ENCODE assay signal across 8 mouse cellular contexts in the genomic region with DNA sequence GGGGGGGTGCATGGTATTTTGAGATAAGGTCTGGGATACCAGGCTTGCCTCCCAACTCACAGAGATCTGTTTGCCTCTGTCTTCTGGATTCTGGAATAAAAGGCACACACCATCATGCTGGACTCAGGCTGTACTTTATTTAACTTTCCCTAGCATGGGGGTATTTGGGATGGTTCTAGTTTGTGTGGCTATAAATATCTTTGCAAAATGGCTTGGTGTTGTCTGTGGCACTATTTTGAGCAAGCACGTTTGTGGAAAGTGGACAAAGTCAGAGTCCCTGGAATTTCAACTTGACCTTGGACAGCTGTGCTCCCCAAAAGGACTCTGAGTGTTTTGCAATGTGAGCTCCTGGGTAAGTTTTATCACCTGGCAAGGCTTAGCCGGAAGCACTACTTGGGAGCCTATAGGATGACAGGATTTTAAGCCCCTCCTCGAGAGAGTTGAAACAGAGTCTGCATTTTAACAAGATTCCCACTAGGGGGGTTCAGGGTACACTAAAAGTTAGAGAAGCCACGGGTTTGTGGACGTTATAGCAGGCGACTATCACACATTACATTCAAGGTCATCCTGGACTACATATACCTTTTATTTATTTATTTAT. TPM values are rescaled to one million over a fixed set of nuclear protein-coding genes. Genes with fewer than 3 reads are reported as not detected.
DNase-seq lines count a peak whose midpoint lies in the region; ATAC-seq and TF ChIP-seq lines count a peak whose summit lies in the region.

No protein-coding gene starts in this region.

- no peak overlapping the region for H3K4me3 ChIP-seq in gastrocnemius, adult 2 months
- no peak overlapping the region for H3K4me3 ChIP-seq in heart, embryonic 12.5 days
- no peak overlapping the region for H3K4me3 ChIP-seq in liver, embryonic 13.5 days (replicated peaks)
- no peak overlapping the region for H3K4me3 ChIP-seq in forebrain, embryonic 11.5 days (ENCODE audit: low read depth, low read length)

- ATAC-seq in heart, embryonic 12.5 days (ENCODE audit: insufficient number of reproducible peaks, low FRiP score) = peak; percentile 77
- ATAC-seq in liver, embryonic 13.5 days (ENCODE audit: low read depth) = peak; percentile 79
- no peak for ATAC-seq in forebrain, embryonic 11.5 days (replicated peaks; ENCODE audit: low FRiP score)

- H3K9me3 ChIP-seq in heart, embryonic 12.5 days (replicated peaks) = no peaks in the 10 kb centered on the region
- H3K9me3 ChIP-seq in liver, embryonic 13.5 days (replicated peaks) = no peaks in the 10 kb centered on the region
- no peaks in the 10 kb centered on the region for H3K9me3 ChIP-seq in forebrain, embryonic 11.5 days (ENCODE audit: control insufficient read depth, low read length)

- DNase-seq in gastrocnemius, adult 2 months = no peak
- no peak for DNase-seq in gastrocnemius, postnatal 4 days (ENCODE audit: low spot score in 2 of 2)
- peak; percentile 87 for DNase-seq in MEL-GATA-1-ER (ENCODE audit: extremely low read depth, low read depth)
- DNase-seq in liver, embryonic 13.5 days = peak; percentile 47
- DNase-seq in Muller cell, postnatal 12 days (ENCODE audit: inconsistent ontology term) = no peak
- DNase-seq in cerebellum, adult 8-10 months = no peak
- DNase-seq in forebrain, embryonic 11.5 days (ENCODE audit: low spot score) = no peak

- TF ChIP-seq CTCF in gastrocnemius, adult 2 months (IDR thresholded peaks at IDR 0.05) = peak; percentile 45

- no peaks in the 10 kb centered on the region for H3K27me3 ChIP-seq in heart, embryonic 12.5 days (replicated peaks)
- no peaks in the 10 kb centered on the region for H3K27me3 ChIP-seq in liver, embryonic 13.5 days
- H3K27me3 ChIP-seq in forebrain, embryonic 11.5 days (ENCODE audit: control insufficient read depth, insufficient read depth, low read length) = no peaks in the 10 kb centered on the region

- peak overlapping the region; percentile 5; the same call in 1 of the 2 replicates for H3K4me2 ChIP-seq in heart, embryonic 12.5 days
- no peak overlapping the region for H3K4me2 ChIP-seq in liver, embryonic 13.5 days
- H3K4me2 ChIP-seq in forebrain, embryonic 11.5 days (ENCODE audit: low read depth, low read length, severe bottlenecking) = no peak overlapping the region

- intact Hi-C loops in gastrocnemius, adult 2 months (cut with DNase I) = no loop called here

- peak overlapping the region; percentile 72 for H3K27ac ChIP-seq in gastrocnemius, adult 2 months
- peak overlapping the region; percentile 76 for H3K27ac ChIP-seq in heart, embryonic 12.5 days (ENCODE audit: poor library complexity, severe bottlenecking)
- peak overlapping the region; percentile 1; the same call in 1 of the 2 replicates for H3K27ac ChIP-seq in liver, embryonic 13.5 days
- H3K27ac ChIP-seq in forebrain, embryonic 11.5 days (ENCODE audit: low read depth, low read length) = no peak overlapping the region

- H3K9ac ChIP-seq in heart, embryonic 12.5 days = no peak overlapping the region
- no peak overlapping the region for H3K9ac ChIP-seq in liver, embryonic 13.5 days
- no peak overlapping the region for H3K9ac ChIP-seq in forebrain, embryonic 11.5 days (ENCODE audit: low read length)

- WGBS in heart, embryonic 12.5 days = 14% methylated on average over 6 of the region's 6 CpGs
- WGBS in liver, embryonic 13.5 days (ENCODE audit: insufficient replicate concordance) = 14% methylated on average over 6 of the region's 6 CpGs
- 29% methylated on average over 6 of the region's 6 CpGs for WGBS in forebrain, embryonic 11.5 days

- no peaks in the 10 kb centered on the region for H3K36me3 ChIP-seq in heart, embryonic 12.5 days
- no peaks in the 10 kb centered on the region for H3K36me3 ChIP-seq in liver, embryonic 13.5 days
- H3K36me3 ChIP-seq in forebrain, embryonic 11.5 days (ENCODE audit: control insufficient read depth, insufficient read depth, low read length) = no peaks in the 10 kb centered on the region

- H3K4me1 ChIP-seq in heart, embryonic 12.5 days (replicated peaks) = peaks cover 9% of the 10 kb centered on the region; the same call in 1 of the 2 replicates
- peaks cover 10% of the 10 kb centered on the region for H3K4me1 ChIP-seq in liver, embryonic 13.5 days (replicated peaks)
- H3K4me1 ChIP-seq in forebrain, embryonic 11.5 days (replicated peaks; ENCODE audit: control insufficient read depth, insufficient read depth, low read length) = no peaks in the 10 kb centered on the region

RNA-seq across cellular contexts. Expression of a gene that starts 0.7 kb away (rescaled TPM):
- 10 to 100 TPM; 19.2 to 23.2 TPM for total RNA-seq in gastrocnemius, adult 2 months (2021)
- 10 to 100 TPM; 24.0 to 25.9 TPM for total RNA-seq in gastrocnemius, postnatal 4 days (2021)
- polyA plus RNA-seq in heart, embryonic 12.5 days (2016; fragmentation: Nextera tagmentation; extraction: Ambion mirVana) = 12.9 and 13.0 TPM in 2 replicates
- 23.0 and 24.2 TPM in 2 replicates for polyA plus RNA-seq in liver, embryonic 13.5 days (2015; fragmentation: Nextera tagmentation; extraction: Ambion mirVana)
- polyA plus RNA-seq in forebrain, embryonic 11.5 days (2014; fragmentation: Nextera tagmentation; extraction: Ambion mirVana) = 7.3 and 9.3 TPM in 2 replicates

RNA-seq across cellular contexts. Expression of a gene that starts 20.7 kb away (rescaled TPM):
- total RNA-seq in gastrocnemius, adult 2 months (2021) = not detected
- total RNA-seq in gastrocnemius, postnatal 4 days (2021) = not detected
- not detected in 2 replicates for polyA plus RNA-seq in heart, embryonic 12.5 days (2016; fragmentation: Nextera tagmentation; extraction: Ambion mirVana)
- polyA plus RNA-seq in liver, embryonic 13.5 days (2015; fragmentation: Nextera tagmentation; extraction: Ambion mirVana) = not detected in 2 replicates
- polyA plus RNA-seq in forebrain, embryonic 11.5 days (2014; fragmentation: Nextera tagmentation; extraction: Ambion mirVana) = not detected in 2 replicates

RNA-seq across cellular contexts. Expression of a gene that starts 52.6 kb away (rescaled TPM):
- 10 to 100 TPM; 32.1 to 38.7 TPM for total RNA-seq in gastrocnemius, adult 2 months (2021)
- 10 to 100 TPM; 46.2 to 53.8 TPM for total RNA-seq in gastrocnemius, postnatal 4 days (2021)
- polyA plus RNA-seq in heart, embryonic 12.5 days (2016; fragmentation: Nextera tagmentation; extraction: Ambion mirVana) = 22.8 and 23.3 TPM in 2 replicates
- 6.6 and 8.2 TPM in 2 replicates for polyA plus RNA-seq in liver, embryonic 13.5 days (2015; fragmentation: Nextera tagmentation; extraction: Ambion mirVana)
- 9.6 and 9.8 TPM in 2 replicates for polyA plus RNA-seq in forebrain, embryonic 11.5 days (2014; fragmentation: Nextera tagmentation; extraction: Ambion mirVana)

Comparison
In these comparisons a context has a peak if more than half of its experiments do, and no peak if none do; other contexts are left out.
1. DNase-seq: peak in MEL-GATA-1-ER (single experiment) and liver, embryonic 13.5 days (single experiment); none in gastrocnemius, adult 2 months (single experiment), gastrocnemius, postnatal 4 days (0 of 2), Muller cell, postnatal 12 days (single experiment), cerebellum, adult 8-10 months (single experiment) and forebrain, embryonic 11.5 days (single experiment).